40 mouse cellular contexts compared by ENCODE assay signal in the genomic region with DNA sequence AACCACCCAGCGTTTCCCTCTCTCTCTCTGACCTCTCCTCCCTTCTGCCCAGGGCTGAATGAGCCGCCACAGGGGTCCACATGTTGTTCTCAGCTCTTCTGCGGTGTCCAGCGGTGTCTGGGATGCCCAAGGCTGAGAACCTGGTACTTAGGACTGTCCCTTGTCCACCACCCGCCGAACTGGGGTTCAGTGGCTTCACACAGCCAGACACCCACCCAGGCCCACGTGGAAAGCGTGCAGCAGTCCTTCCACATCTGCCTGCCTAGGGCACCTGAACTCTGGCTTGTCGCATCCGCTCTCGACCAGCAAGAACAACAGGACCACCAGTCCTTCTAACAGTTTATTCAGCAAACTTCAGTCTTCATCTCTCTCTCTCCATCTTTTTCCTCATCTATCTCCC. TPM values are rescaled to one million over a fixed set of nuclear protein-coding genes. Genes with fewer than 3 reads are reported as not detected.
"Had no signal": no experiment of that assay in that cellular context is flagged by ENCODE, and none has a peak within 500 bp of the region (broad histone marks: within the 10 kb centered on the region; RNA-seq: fewer than 3 reads in every experiment).

No protein-coding gene starts in this region.

- H3K9me3 ChIP-seq: embryonic facial prominence, embryonic 10.5 days; embryonic facial prominence, embryonic 12.5 days; embryonic facial prominence, embryonic 13.5 days; embryonic facial prominence, embryonic 15.5 days; forebrain, embryonic 10.5 days; forebrain, embryonic 12.5 days; forebrain, embryonic 13.5 days; forebrain, embryonic 15.5 days had no signal

- DNase-seq: cerebellum, adult 2 months; cerebellum, adult 8-10 months; cerebellum, adult 9-10 months; cerebellum, adult 9-11 months; cerebellum, postnatal 10 days; cerebellum, postnatal 14 days; cerebellum, postnatal 25 days; cerebellum, postnatal 36 days; embryo, embryonic 11 days; forebrain, postnatal 0 days; gastrocnemius, adult 2 months; gastrocnemius, postnatal 10 days; gastrocnemius, postnatal 14 days; gastrocnemius, postnatal 25 days; gastrocnemius, postnatal 36 days; heart, adult 18-20 months; heart, adult 2 months had no signal

- H3K27me3 ChIP-seq: embryonic facial prominence, embryonic 12.5 days; embryonic facial prominence, embryonic 13.5 days; embryonic facial prominence, embryonic 15.5 days; forebrain, embryonic 12.5 days; forebrain, embryonic 13.5 days; forebrain, embryonic 15.5 days had no signal

- H3K4me1 ChIP-seq: embryonic facial prominence, embryonic 10.5 days; embryonic facial prominence, embryonic 12.5 days; embryonic facial prominence, embryonic 13.5 days; embryonic facial prominence, embryonic 15.5 days; forebrain, embryonic 10.5 days; forebrain, embryonic 12.5 days; forebrain, embryonic 13.5 days; forebrain, embryonic 15.5 days had no signal

- H3K4me3 ChIP-seq: embryonic facial prominence, embryonic 10.5 days; embryonic facial prominence, embryonic 12.5 days; embryonic facial prominence, embryonic 13.5 days; embryonic facial prominence, embryonic 15.5 days; erythroblast, embryonic 14.5 days; forebrain, embryonic 10.5 days; forebrain, embryonic 12.5 days; forebrain, embryonic 13.5 days; forebrain, embryonic 15.5 days; gastrocnemius, adult 2 months; heart, adult 2 months had no signal

- H3K36me3 ChIP-seq: embryonic facial prominence, embryonic 10.5 days; embryonic facial prominence, embryonic 12.5 days; embryonic facial prominence, embryonic 13.5 days; embryonic facial prominence, embryonic 15.5 days; forebrain, embryonic 10.5 days; forebrain, embryonic 12.5 days; forebrain, embryonic 15.5 days had no signal

- H3K27ac ChIP-seq: embryonic facial prominence, embryonic 10.5 days; embryonic facial prominence, embryonic 12.5 days; embryonic facial prominence, embryonic 13.5 days; embryonic facial prominence, embryonic 15.5 days; forebrain, embryonic 10.5 days; forebrain, embryonic 12.5 days; forebrain, embryonic 13.5 days; forebrain, embryonic 15.5 days; gastrocnemius, adult 2 months; heart, adult 2 months had no signal

RNA-seq across cellular contexts. Expression of gene Olfr319, which starts 10.1 kb away (rescaled TPM):
- total RNA-seq: common myeloid progenitor, adult 5-6 weeks; forebrain, postnatal 0 days; gastrocnemius, adult 18-20 months; gastrocnemius, adult 2 months; gastrocnemius, adult 8-10 months; gastrocnemius, postnatal 10 days; gastrocnemius, postnatal 14 days; gastrocnemius, postnatal 25 days; gastrocnemius, postnatal 36 days; gastrocnemius, postnatal 4 days; granulocyte monocyte progenitor cell, adult 5-6 weeks; heart, adult 18-20 months; heart, adult 2 months had no signal
- polyA plus RNA-seq: cerebellum, adult 2 months; cortical plate, adult 2 months; embryonic facial prominence, embryonic 10.5 days; embryonic facial prominence, embryonic 11.5 days; embryonic facial prominence, embryonic 12.5 days; embryonic facial prominence, embryonic 13.5 days; embryonic facial prominence, embryonic 15.5 days; erythroblast, embryonic 14.5 days; forebrain, embryonic 10.5 days; forebrain, embryonic 11.5 days; forebrain, embryonic 13.5 days; forebrain, embryonic 16.5 days; forebrain, postnatal 0 days; frontal cortex, adult 2 months; gonadal fat pad, adult 2 months; heart, adult 2 months; heart, embryonic 11.5 days had no signal

RNA-seq across cellular contexts. Expression of gene Olfr318, which starts 14.7 kb away (rescaled TPM):
- total RNA-seq: common myeloid progenitor, adult 5-6 weeks; forebrain, postnatal 0 days; gastrocnemius, adult 18-20 months; gastrocnemius, adult 2 months; gastrocnemius, adult 8-10 months; gastrocnemius, postnatal 10 days; gastrocnemius, postnatal 14 days; gastrocnemius, postnatal 25 days; gastrocnemius, postnatal 36 days; gastrocnemius, postnatal 4 days; granulocyte monocyte progenitor cell, adult 5-6 weeks; heart, adult 18-20 months; heart, adult 2 months had no signal
- polyA plus RNA-seq: cerebellum, adult 2 months; cortical plate, adult 2 months; embryonic facial prominence, embryonic 10.5 days; embryonic facial prominence, embryonic 11.5 days; embryonic facial prominence, embryonic 12.5 days; embryonic facial prominence, embryonic 13.5 days; embryonic facial prominence, embryonic 14.5 days; embryonic facial prominence, embryonic 15.5 days; erythroblast, embryonic 14.5 days; forebrain, embryonic 10.5 days; forebrain, embryonic 11.5 days; forebrain, embryonic 12.5 days; forebrain, embryonic 13.5 days; forebrain, embryonic 14.5 days; forebrain, embryonic 15.5 days; forebrain, embryonic 16.5 days; forebrain, postnatal 0 days; frontal cortex, adult 2 months; gonadal fat pad, adult 2 months; heart, adult 2 months; heart, embryonic 11.5 days had no signal

RNA-seq across cellular contexts. Expression of gene Olfr320, which starts 28.2 kb away (rescaled TPM):
- total RNA-seq: common myeloid progenitor, adult 5-6 weeks; forebrain, postnatal 0 days; gastrocnemius, adult 18-20 months; gastrocnemius, adult 2 months; gastrocnemius, adult 8-10 months; gastrocnemius, postnatal 10 days; gastrocnemius, postnatal 14 days; gastrocnemius, postnatal 25 days; gastrocnemius, postnatal 36 days; gastrocnemius, postnatal 4 days; granulocyte monocyte progenitor cell, adult 5-6 weeks; heart, adult 18-20 months; heart, adult 2 months had no signal
- polyA plus RNA-seq: cerebellum, adult 2 months; cortical plate, adult 2 months; embryonic facial prominence, embryonic 10.5 days; embryonic facial prominence, embryonic 11.5 days; embryonic facial prominence, embryonic 12.5 days; embryonic facial prominence, embryonic 13.5 days; embryonic facial prominence, embryonic 14.5 days; embryonic facial prominence, embryonic 15.5 days; erythroblast, embryonic 14.5 days; forebrain, embryonic 10.5 days; forebrain, embryonic 11.5 days; forebrain, embryonic 12.5 days; forebrain, embryonic 13.5 days; forebrain, embryonic 14.5 days; forebrain, embryonic 15.5 days; forebrain, embryonic 16.5 days; forebrain, postnatal 0 days; frontal cortex, adult 2 months; gonadal fat pad, adult 2 months; heart, adult 2 months; heart, embryonic 11.5 days had no signal

RNA-seq across cellular contexts. Expression of gene Olfr317, which starts 29.9 kb away (rescaled TPM):
- total RNA-seq: common myeloid progenitor, adult 5-6 weeks; gastrocnemius, adult 18-20 months; gastrocnemius, adult 2 months; gastrocnemius, adult 8-10 months; gastrocnemius, postnatal 10 days; gastrocnemius, postnatal 14 days; gastrocnemius, postnatal 25 days; gastrocnemius, postnatal 36 days; gastrocnemius, postnatal 4 days; granulocyte monocyte progenitor cell, adult 5-6 weeks; heart, adult 18-20 months; heart, adult 2 months had no signal
- polyA plus RNA-seq: cerebellum, adult 2 months; embryonic facial prominence, embryonic 10.5 days; embryonic facial prominence, embryonic 11.5 days; embryonic facial prominence, embryonic 12.5 days; embryonic facial prominence, embryonic 13.5 days; embryonic facial prominence, embryonic 14.5 days; erythroblast, embryonic 14.5 days; forebrain, embryonic 10.5 days; forebrain, embryonic 11.5 days; gonadal fat pad, adult 2 months; heart, adult 2 months; heart, embryonic 11.5 days had no signal

RNA-seq across cellular contexts. Expression of gene Olfr316, which starts 43.4 kb away (rescaled TPM):
- total RNA-seq: common myeloid progenitor, adult 5-6 weeks; forebrain, postnatal 0 days; gastrocnemius, adult 18-20 months; gastrocnemius, adult 2 months; gastrocnemius, adult 8-10 months; gastrocnemius, postnatal 10 days; gastrocnemius, postnatal 14 days; gastrocnemius, postnatal 25 days; gastrocnemius, postnatal 36 days; gastrocnemius, postnatal 4 days; granulocyte monocyte progenitor cell, adult 5-6 weeks; heart, adult 18-20 months; heart, adult 2 months had no signal
- polyA plus RNA-seq: cerebellum, adult 2 months; embryonic facial prominence, embryonic 10.5 days; embryonic facial prominence, embryonic 11.5 days; embryonic facial prominence, embryonic 12.5 days; embryonic facial prominence, embryonic 13.5 days; embryonic facial prominence, embryonic 14.5 days; erythroblast, embryonic 14.5 days; forebrain, embryonic 10.5 days; forebrain, embryonic 11.5 days; forebrain, embryonic 12.5 days; forebrain, embryonic 13.5 days; forebrain, embryonic 14.5 days; forebrain, embryonic 16.5 days; gonadal fat pad, adult 2 months; heart, adult 2 months; heart, embryonic 11.5 days had no signal
